Mouse (Mus musculus): ENCODE results near the gene Nfyb.

Nfyb gene

DNA sequence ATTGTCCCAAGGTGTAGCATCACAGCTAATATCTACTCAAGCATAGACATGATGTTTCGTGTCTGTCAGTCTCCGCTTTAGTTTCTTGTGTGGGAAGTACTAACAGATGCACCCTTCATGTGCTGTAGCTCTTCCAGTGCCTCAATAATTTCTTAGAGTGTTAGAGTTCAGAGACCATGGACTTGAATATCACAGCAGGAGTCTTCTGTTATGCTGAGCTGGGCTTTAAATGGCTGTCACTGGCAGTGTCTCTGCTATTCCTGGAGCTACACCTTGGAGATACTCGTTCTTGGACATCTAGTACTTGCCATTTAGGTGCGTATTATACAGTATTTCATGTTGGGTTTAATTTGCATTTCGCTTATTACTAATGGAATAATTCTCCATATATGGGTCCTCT lies 18.6 kb downstream of the Nfyb start:
- DNase-seq (ENCODE audit: low read depth in 2 of 2, low spot score in 2 of 2): no peak

DNA sequence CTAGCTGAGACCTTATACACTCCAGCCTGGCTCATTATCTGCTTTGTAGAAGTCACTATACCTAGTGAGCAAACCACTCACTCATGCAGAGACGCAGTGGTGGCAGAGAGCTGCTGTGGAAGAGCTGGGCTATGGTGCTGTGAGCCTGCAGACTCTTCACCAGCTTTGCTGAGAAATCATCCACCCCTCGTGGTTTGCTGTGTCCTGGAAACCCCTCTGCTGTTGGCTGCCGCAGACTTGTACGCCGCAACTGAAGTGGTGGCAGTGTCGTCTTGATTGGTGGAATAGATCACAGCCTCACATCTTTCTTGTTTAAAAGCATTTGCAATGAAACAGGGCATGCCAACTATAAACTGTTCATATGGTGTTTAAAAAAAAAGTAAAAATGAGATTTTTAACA lies 19.6 kb downstream of the Nfyb start:
- no peak for DNase-seq (ENCODE audit: low read depth in 2 of 2, low spot score in 2 of 2)

GRCm38 (mm10) chr10:82742578-82742977 lies 21.4 kb downstream of the Nfyb start:
- no peak for DNase-seq (ENCODE audit: low read depth in 2 of 2, low spot score in 2 of 2)

GRCm38 (mm10) chr10:82741876-82742275 lies 22.1 kb downstream of the Nfyb start:
- DNase-seq (ENCODE audit: low read depth in 2 of 2, low spot score in 2 of 2): no peak

DNA sequence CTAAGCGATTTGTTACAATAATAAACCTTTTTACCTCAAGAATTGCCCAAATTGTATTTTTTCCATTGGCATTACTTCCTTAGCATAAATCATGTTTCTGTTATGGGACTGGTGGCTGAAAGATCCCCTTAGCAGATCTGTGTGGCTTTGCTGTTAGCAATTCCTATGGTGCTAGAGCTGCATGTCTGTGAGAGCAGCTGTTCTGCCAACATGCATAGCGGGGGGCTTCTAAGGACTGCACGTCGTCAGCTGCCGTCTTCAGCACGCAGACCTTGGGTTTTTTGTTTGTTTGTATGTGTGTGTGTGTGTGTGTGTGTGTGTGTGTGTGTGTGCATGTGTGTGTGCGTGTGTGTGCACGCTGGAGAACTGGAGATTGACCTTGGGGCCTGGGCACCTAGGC lies 22.6 kb downstream of the Nfyb start:
- no peak for DNase-seq (ENCODE audit: low read depth in 2 of 2, low spot score in 2 of 2)

DNA sequence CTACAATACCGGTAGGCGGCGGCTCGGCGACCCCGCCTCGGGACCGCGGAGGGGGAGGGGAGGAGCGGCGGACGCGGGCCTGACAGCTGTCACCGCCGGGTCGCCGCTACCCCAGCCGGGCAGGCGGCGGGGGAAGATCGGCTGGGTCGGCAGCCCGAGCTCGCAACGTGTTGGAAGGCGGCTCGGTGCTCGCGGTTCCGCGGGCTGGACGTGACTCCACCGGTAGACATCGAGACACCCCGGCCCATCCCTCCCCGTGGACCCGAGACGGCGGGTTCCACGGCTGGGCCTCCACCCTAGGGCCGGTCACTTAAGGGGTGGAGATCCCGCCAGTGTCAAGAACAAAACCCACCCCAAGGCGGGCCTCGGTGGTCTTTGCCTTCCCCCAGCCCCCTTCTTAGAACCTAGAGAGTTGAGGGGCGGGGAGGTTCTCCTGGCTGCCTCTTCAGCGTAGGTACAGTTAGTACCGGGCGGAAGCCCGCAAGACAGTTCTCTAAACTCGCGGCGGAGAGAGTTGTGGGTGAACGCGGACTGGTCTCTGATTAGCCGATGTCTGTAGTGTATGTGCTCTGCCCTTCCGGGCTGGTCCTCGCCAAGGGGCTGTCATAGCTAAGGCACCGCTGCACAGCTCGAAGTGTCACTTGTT lies 64.5 kb downstream of the Nfyb start:
- DNase-seq (ENCODE audit: low read depth in 2 of 2, low spot score in 2 of 2): peak in 1 of 2 experiments; percentile 30

DNA sequence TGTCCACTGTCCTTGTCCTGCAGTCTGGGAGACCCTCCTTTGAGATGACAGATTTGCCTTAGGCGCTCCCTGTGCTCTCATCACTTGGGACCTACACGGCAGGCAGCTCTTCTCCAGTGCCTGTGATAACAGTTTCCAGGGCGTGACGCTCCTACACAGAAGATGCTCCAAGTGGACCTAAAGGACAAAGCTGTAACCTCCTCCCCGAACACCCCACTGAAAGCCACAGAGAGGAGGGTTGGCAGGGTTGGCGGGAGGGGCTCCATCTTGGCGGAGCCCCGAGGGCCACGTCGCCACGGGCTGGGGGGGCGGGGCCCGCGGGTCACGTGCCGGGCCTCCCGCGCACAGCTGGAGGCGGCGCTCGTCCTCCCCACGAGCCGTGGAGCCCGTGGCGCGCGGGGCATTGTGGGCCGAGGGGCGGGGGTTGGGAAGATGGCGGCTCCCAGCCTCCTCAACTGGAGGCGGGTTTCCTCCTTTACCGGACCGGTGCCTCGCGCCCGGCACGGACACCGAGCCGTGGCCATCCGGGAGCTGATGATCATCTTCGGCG lies 65.2 kb downstream of the Nfyb start:
- DNase-seq (ENCODE audit: low read depth in 2 of 2, low spot score in 2 of 2): peak; percentile 80 to 86

Data from CD8-positive naive resting alpha-beta T cell, adult 2 months (primary cell).